Mouse (Mus musculus): ENCODE measurements around the gene Tmem88b. TPM values are rescaled to one million over a fixed set of nuclear protein-coding genes. Genes with fewer than 3 reads are reported as not detected.
A peak's percentile ranks its signal among the peaks of the same experiment; 100 is the strongest.

The Tmem88b gene
- polyA plus RNA-seq, 2 experiments, result 0.67 to 2.0 TPM

GRCm38 (mm10) chr4:155831205-155831766 is 45.6 kb upstream of the Tmem88b start, which contains the start of gene Aurkaip1:
Aurkaip1 (plus strand) TSS chr4:155831272.
- H3K4me2 ChIP-seq (replicated peaks; ENCODE audit: low read depth, low read length, severe bottlenecking), result peak within 1 kb of the TSS; percentile 90
- peaks cover 15% of the 10 kb centered on the region for H3K4me1 ChIP-seq (ENCODE audit: control insufficient read depth, insufficient read depth, low read length)
- no peaks in the 10 kb centered on the region for H3K27me3 ChIP-seq (ENCODE audit: control insufficient read depth, insufficient read depth, low read length)
- H3K9me3 ChIP-seq (ENCODE audit: control insufficient read depth, low read length), result no peaks in the 10 kb centered on the region
- H3K4me3 ChIP-seq (replicated peaks; ENCODE audit: low read length), result peak within 1 kb of the TSS; percentile 83
- ATAC-seq (ENCODE audit: low FRiP score, low read depth) (peak; percentile 90), DNase-seq (ENCODE audit: low spot score) (peak; percentile 94)
- TF ChIP-seq POLR2A (IDR thresholded peaks at IDR 0.05; ENCODE audit: borderline replicate concordance, extremely low read depth, insufficient read depth, insufficient read length), result peak; percentile 43; the same call in 1 of the 2 replicates
- H3K9ac ChIP-seq (ENCODE audit: low read depth, low read length, severe bottlenecking), result peak within 1 kb of the TSS; percentile 76
- H3K36me3 ChIP-seq (ENCODE audit: control insufficient read depth, insufficient read depth, low read length), result peaks cover 26% of the 10 kb centered on the region
- peak within 1 kb of the TSS; percentile 75 for H3K27ac ChIP-seq (replicated peaks; ENCODE audit: low read depth, low read length)
- 0% methylated on average over 45 of the region's 49 CpGs for WGBS

- 53% methylated on average over 8 of the region's 8 CpGs for WGBS
- H3K4me3 ChIP-seq (replicated peaks; ENCODE audit: low read length), result peak overlapping the region; percentile 83
- no peaks in the 10 kb centered on the region for H3K9me3 ChIP-seq (ENCODE audit: control insufficient read depth, low read length)
- DNase-seq (ENCODE audit: low spot score) (no peak), ATAC-seq (ENCODE audit: low FRiP score, low read depth) (no peak)
- H3K9ac ChIP-seq (ENCODE audit: low read depth, low read length, severe bottlenecking), result 0 out of 2 replicates have a peak overlapping the region, but pooled peaks have one; percentile 76
- peaks cover 30% of the 10 kb centered on the region for H3K36me3 ChIP-seq (ENCODE audit: control insufficient read depth, insufficient read depth, low read length)
- TF ChIP-seq POLR2A (IDR thresholded peaks at IDR 0.05; ENCODE audit: borderline replicate concordance, extremely low read depth, insufficient read depth, insufficient read length), result no peak
- no peaks in the 10 kb centered on the region for H3K27me3 ChIP-seq (ENCODE audit: control insufficient read depth, insufficient read depth, low read length)
- H3K4me2 ChIP-seq (replicated peaks; ENCODE audit: low read depth, low read length, severe bottlenecking), result peak overlapping the region; percentile 90
- H3K4me1 ChIP-seq (ENCODE audit: control insufficient read depth, insufficient read depth, low read length), result peaks cover 15% of the 10 kb centered on the region
- no peak overlapping the region for H3K27ac ChIP-seq (replicated peaks; ENCODE audit: low read depth, low read length)
Observed at GRCm38 (mm10) chr4:155830596-155830995, 44.9 kb upstream of the Tmem88b start.

GRCm38 (mm10) chr4:155829866-155830265 is 44.2 kb upstream of the Tmem88b start:
- 91% methylated on average over 4 of the region's 4 CpGs for WGBS
- peaks cover 15% of the 10 kb centered on the region for H3K4me1 ChIP-seq (ENCODE audit: control insufficient read depth, insufficient read depth, low read length)
- no peak for TF ChIP-seq POLR2A (IDR thresholded peaks at IDR 0.05; ENCODE audit: borderline replicate concordance, extremely low read depth, insufficient read depth, insufficient read length)
- H3K36me3 ChIP-seq (ENCODE audit: control insufficient read depth, insufficient read depth, low read length), result peaks cover 37% of the 10 kb centered on the region
- no peak overlapping the region for H3K4me2 ChIP-seq (replicated peaks; ENCODE audit: low read depth, low read length, severe bottlenecking)
- no peak for DNase-seq (ENCODE audit: low spot score)
- H3K9ac ChIP-seq (ENCODE audit: low read depth, low read length, severe bottlenecking), result no peak overlapping the region
- H3K4me3 ChIP-seq (replicated peaks; ENCODE audit: low read length), result no peak overlapping the region
- no peaks in the 10 kb centered on the region for H3K27me3 ChIP-seq (ENCODE audit: control insufficient read depth, insufficient read depth, low read length)
- H3K9me3 ChIP-seq (ENCODE audit: control insufficient read depth, low read length), result no peaks in the 10 kb centered on the region
- no peak overlapping the region for H3K27ac ChIP-seq (replicated peaks; ENCODE audit: low read depth, low read length)
- no peak for ATAC-seq (ENCODE audit: low FRiP score, low read depth)

- Histone ChIP-seq H3K9ac (ENCODE audit: low read depth, low read length, severe bottlenecking) (no peak overlapping the region), H3K4me3 (replicated peaks; ENCODE audit: low read length) (no peak overlapping the region), H3K27ac (replicated peaks; ENCODE audit: low read depth, low read length) (no peak overlapping the region), H3K4me2 (replicated peaks; ENCODE audit: low read depth, low read length, severe bottlenecking) (no peak overlapping the region), H3K36me3 (ENCODE audit: control insufficient read depth, insufficient read depth, low read length) (peaks cover 92% of the 10 kb centered on the region), H3K27me3 (ENCODE audit: control insufficient read depth, insufficient read depth, low read length) (no peaks in the 10 kb centered on the region), H3K9me3 (ENCODE audit: control insufficient read depth, low read length) (no peaks in the 10 kb centered on the region), H3K4me1 (ENCODE audit: control insufficient read depth, insufficient read depth, low read length) (no peaks in the 10 kb centered on the region)
- DNase-seq (ENCODE audit: low spot score), result no peak
- TF ChIP-seq POLR2A (IDR thresholded peaks at IDR 0.05; ENCODE audit: borderline replicate concordance, extremely low read depth, insufficient read depth, insufficient read length), result no peak
- 98% methylated on average over 16 of the region's 16 CpGs for WGBS
- no peak for ATAC-seq (ENCODE audit: low FRiP score, low read depth)
Observed at GRCm38 (mm10) chr4:155823443-155823842, 37.8 kb upstream of the Tmem88b start.

GRCm38 (mm10) chr4:155821025-155821424 is 35.4 kb upstream of the Tmem88b start:
- no peaks in the 10 kb centered on the region for H3K9me3 ChIP-seq (ENCODE audit: control insufficient read depth, low read length)
- H3K36me3 ChIP-seq (ENCODE audit: control insufficient read depth, insufficient read depth, low read length), result peaks cover 96% of the 10 kb centered on the region
- no peak for TF ChIP-seq POLR2A (IDR thresholded peaks at IDR 0.05; ENCODE audit: borderline replicate concordance, extremely low read depth, insufficient read depth, insufficient read length)
- H3K27me3 ChIP-seq (ENCODE audit: control insufficient read depth, insufficient read depth, low read length), result no peaks in the 10 kb centered on the region
- H3K4me2 ChIP-seq (replicated peaks; ENCODE audit: low read depth, low read length, severe bottlenecking), result no peak overlapping the region
- DNase-seq (ENCODE audit: low spot score) (peak; percentile 55), ATAC-seq (ENCODE audit: low FRiP score, low read depth) (no peak)
- no peak overlapping the region for H3K27ac ChIP-seq (replicated peaks; ENCODE audit: low read depth, low read length)
- WGBS, result 84% methylated on average over 7 of the region's 7 CpGs
- H3K4me3 ChIP-seq (replicated peaks; ENCODE audit: low read length), result no peak overlapping the region
- no peak overlapping the region for H3K9ac ChIP-seq (ENCODE audit: low read depth, low read length, severe bottlenecking)
- no peaks in the 10 kb centered on the region for H3K4me1 ChIP-seq (ENCODE audit: control insufficient read depth, insufficient read depth, low read length)
